Mouse (Mus musculus) spleen, postnatal 36 days (tissue): ENCODE data around the gene Nt5c3.
"Not testable (repeated sequence)": the region's sequence is repeated elsewhere in the genome, so short reads cannot be mapped to it uniquely, and the experiment has no call there.

ENCODE experiments used
- DNase-seq, 2 experiments: peaks; one replicate each; pipeline ENCODE4 v3.0.0; 2022; ENCODE audit warnings: low spot score in 2 of 2, mixed read lengths in 1 of 2

Nt5c3 gene

DNA sequence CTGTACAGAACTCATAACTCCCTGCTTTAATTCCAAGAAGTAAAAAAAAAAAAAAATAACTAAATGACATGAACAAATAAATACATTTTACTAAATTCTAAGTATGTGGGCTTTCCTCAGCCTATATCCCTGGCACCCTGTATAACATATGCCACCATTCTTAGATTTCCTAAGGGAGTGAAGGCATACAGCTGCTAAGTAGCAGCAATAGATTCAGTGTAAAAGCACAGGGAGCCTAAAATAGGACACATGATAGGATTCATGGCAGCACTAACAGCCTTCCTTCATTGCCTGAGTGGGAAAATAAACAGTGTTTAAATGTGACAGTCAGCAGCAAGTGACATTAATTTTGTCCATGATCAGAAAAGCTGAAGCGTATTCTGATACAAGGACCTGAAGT lies 19.4 kb downstream of the Nt5c3 start:
- no peak for DNase-seq

- no peak for DNase-seq
Observed at GRCm38 (mm10) chr6:56903831-56904230, 19.9 kb downstream of the Nt5c3 start.

DNA sequence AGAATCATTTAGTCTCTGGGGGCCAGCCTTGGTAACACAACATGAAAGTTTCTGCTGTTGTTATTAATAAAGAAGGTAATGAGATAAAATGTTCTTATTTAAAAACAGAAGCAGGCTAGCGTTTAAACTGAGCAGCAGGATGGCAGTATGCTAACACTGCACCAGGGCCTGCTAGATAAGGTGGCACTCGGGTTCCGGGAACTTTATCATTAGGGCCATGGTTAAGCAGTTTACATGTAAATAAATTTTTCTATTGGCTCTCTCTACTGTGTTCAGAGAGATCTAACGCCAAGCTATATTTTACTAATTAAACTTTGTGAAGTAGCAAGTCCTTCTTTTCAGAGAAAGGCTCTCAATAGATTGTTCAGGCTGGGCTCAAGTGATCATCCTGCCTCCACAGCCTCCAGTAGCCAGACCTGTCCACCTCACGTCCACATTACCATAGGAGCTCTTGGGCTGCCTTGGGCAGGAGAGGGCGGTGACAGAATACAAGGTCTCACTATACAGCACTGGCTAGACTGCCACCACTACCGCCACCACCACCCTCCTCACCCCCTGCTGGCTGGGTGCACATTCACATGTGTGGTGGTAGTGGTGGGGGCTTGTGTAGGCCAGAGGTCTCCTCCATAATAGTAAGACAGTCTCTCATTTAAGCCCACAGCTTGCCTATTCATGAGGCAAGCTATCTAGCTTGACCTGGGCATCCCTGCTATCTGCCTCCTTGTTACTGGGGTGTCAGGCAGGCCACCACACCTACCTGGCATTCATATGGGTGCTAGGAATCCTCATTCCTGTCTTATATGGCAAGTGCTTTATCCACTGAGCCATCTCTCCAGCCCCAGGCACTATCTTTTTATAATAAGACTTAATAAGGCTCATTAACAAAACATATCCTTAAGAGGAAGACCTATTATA lies 20.9 kb downstream of the Nt5c3 start:
- peak; percentile 34 to 70 for DNase-seq

DNA sequence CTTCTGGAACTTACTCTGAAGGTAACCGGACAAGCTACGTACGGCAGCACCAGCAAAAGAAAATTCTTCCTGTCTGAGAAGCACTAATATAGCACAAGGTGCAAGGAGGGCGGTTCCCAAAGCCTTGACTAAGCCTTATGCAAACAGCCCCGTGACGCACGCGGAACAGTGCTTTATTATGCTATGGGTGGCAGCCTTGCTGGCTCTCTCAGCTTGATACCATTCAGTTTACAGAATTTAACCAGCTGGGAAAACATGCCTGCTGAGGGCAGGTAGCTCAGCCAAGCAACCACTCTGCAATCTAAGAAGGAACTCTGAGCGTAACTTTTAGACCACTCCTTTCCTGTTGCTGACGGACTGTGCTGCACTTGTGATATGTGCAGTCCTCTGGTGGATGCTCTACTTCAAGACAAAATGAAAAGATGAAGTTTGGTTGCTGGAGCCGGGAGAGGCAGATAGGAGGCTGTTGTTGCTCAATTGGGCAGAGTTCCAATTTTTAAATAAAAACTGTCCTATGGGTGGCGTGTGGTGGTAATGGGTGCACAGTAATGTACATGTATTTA lies 21.8 kb downstream of the Nt5c3 start:
- peak; percentile 84 to 88 for DNase-seq

DNA sequence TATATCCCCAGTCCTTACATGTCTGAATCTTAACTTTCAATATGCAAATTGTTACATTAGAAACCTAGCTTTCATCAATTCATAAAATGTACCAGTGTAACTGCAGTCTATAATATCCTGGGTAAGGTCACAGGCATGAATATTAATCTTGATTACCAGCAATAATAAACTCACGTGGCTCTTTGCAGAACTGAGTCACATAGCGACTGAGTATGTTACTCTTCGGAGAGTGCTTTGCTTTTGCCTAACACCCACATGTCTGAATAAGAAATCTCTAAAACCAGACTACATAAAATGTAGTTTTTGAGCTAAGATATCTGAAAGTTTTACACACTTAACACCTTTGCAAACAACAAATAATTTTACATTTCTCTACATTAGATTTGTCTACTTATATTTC lies 22.4 kb downstream of the Nt5c3 start:
- DNase-seq: no peak

DNA sequence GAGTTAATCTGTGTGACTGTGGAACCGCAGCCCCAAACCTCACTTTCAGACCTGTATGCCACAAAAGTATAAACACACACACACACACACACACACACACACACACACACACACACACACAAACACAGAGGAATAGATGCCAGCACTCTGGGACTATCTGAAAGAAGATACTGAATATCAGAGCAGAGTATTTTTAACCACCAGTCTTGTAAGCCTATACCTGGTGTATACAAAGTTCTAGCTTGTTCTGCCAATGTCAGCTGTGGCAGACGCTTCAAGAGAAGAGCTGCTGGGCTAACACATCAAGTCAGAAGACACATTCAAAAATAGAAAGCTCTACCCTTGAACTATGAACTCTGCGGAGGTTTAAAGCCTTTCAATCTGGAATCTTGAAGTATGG lies 24.1 kb downstream of the Nt5c3 start:
- no peak for DNase-seq

- no peak for DNase-seq
Observed at GRCm38 (mm10) chr6:56890762-56891161, 33.0 kb downstream of the Nt5c3 start.

DNA sequence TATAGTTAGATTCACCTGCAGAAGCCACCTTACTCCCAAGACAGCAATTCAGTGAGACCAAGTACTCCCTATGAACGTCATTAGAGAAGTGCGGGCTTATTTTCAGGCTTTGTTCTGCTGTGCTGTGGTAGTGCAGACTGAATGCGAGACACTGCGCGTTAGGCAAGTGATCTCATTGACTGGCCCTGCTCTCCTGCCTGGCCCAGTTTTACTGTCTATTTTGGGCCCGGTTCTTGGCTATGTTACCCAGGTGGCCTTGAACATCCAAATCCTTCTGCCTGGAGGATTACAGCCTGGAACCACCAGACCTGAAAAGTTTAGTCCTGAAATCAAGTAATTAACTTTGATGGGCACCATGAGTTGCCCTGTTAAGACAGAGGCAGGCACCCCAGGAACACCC lies 35.2 kb downstream of the Nt5c3 start:
- DNase-seq: no peak

DNA sequence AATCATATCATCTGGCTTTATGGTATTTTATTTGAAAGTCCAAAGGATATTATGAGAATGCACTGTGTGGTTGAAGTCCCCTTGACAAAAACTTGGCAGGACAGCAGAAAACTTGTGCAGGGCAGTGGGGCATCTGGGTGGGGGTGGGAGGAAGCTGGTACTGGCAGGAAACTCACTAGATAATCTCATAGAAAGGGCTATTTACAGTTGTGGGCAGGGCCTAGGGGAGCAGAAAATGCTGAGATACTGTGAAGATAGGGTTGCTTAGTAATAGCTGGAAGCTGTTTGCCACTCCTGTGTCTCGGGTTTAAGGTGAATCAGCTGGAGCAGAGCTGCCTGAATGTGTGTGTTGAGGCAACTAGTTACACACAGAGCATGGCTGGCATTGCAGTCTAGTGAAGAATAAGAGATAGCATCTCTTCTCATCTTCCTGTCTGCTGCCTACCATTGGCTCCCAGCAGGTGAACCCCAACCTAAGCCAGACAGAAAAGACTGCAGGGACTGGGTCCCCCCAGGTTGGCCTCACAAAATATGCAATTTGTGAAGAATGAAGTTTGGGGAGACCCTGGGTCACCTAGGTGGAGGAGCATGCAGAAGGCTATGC lies 44.3 kb downstream of the Nt5c3 start:
- DNase-seq: no peak

GRCm38 (mm10) chr6:56877985-56878384 lies 45.7 kb downstream of the Nt5c3 start:
- no peak for DNase-seq

DNA sequence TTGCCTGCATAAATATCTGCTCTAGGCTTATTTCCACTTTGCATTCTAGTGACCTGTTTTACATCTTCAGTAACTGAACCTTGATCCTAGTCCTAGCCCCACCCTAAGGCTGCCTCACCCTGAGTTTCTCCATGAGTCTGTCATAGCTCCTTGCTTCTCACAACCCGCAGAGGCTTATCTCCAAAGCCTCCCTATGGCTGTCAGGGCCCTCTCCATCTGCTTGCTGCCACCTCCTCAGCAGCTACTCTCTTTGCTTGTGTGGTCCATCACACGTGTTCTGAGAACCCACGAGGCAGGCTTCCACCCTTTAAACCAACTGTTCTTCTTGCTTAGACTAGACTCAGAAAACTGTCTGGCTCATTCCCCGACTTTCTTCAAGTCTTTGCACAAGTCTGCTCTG lies 46.9 kb downstream of the Nt5c3 start:
- no peak for DNase-seq

DNA sequence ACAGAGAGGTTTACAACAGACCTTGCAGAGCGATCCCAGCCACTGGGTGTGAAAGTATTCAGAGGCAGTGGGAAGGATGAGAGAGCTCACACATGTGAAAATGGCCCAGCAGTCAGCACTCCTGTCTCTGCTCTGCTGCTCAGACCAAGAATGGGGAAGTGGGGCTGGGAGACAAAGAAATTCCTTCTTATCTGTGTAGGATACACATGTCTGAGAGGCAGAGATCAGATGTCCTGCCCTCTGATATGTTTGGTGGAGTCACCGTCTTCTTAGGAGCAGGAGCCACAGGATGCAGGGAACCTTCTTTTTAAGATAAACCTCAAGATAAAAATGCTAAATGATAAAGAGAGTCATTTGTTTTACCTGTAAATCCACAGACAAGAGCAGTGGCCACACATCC lies 53.7 kb downstream of the Nt5c3 start:
- DNase-seq: no peak

DNA sequence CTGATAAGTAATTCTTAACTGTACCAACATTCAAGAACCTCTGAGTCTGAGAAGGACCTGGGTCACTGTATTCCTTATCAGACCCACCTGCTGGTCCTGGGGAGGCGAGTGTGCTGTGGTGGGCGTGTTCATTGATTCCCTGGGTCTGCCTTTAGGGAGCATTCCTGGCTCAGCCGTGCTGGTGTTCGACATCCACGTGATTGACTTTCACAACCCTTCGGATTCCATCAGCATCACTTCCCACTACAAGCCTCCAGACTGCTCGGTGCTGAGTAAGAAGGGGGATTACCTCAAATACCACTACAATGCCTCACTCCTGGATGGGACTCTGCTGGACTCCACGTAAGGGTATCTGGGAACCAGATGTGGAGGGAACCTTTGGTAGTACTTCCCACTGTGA lies 55.2 kb downstream of the Nt5c3 start:
- DNase-seq: no peak

- DNase-seq: not testable (repeated sequence)
Observed at GRCm38 (mm10) chr6:56866899-56867298, 56.8 kb downstream of the Nt5c3 start.

- no peak for DNase-seq
Observed at GRCm38 (mm10) chr6:56860205-56860848, 63.4 kb downstream of the Nt5c3 start.

- DNase-seq: no peak
Observed at GRCm38 (mm10) chr6:56856748-56857147, 67.0 kb downstream of the Nt5c3 start.

GRCm38 (mm10) chr6:56854803-56855202 lies 68.9 kb downstream of the Nt5c3 start:
- no peak for DNase-seq

GRCm38 (mm10) chr6:56850315-56850714 lies 73.4 kb downstream of the Nt5c3 start:
- no peak for DNase-seq

GRCm38 (mm10) chr6:56848974-56849373 lies 74.8 kb downstream of the Nt5c3 start:
- DNase-seq: no peak

- DNase-seq: peak; percentile 13 to 30
Observed at GRCm38 (mm10) chr6:56844365-56844764, 79.4 kb downstream of the Nt5c3 start.

DNA sequence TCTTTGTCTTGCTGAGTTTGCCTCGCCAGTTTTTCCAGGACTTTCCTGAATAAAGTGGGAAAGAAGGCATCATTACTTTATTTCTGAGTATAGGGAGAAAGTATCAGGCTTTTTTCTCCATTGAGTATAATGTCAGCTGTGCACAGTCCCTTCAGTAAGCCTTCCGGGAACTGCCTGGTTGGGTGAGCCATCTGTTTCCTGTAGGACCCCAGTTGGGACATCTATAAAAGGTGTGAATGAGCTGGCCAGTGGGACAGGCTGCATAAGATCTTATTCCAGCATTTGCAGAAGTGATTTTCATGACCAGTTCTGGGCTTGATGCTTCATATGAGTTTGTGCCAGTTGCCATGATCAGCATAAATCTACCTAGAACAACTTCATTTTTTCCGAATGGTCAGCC lies 80.5 kb downstream of the Nt5c3 start:
- no peak for DNase-seq

GRCm38 (mm10) chr6:56837621-56838020 lies 86.1 kb downstream of the Nt5c3 start:
- DNase-seq: no peak
